Mouse (Mus musculus) cerebellum, adult 2 months (tissue): ENCODE data around the gene Imp3.

Source experiments
- CTCF ChIP-seq: fragments of 200-500 bp; IDR thresholded peaks from 2 replicates; pipeline ENCODE4 v1.5.1; 2011; ENCODE audit warnings: low read depth, mild to moderate bottlenecking, control low read depth, low read length, moderate library complexity, borderline replicate concordance; ENCODE audit not compliant: insufficient read depth
- POLR2A ChIP-seq: fragments of 200-500 bp; IDR thresholded peaks from 2 replicates; pipeline ENCODE4 v1.6.1; 2011; ENCODE audit warnings: low read length, control low read depth, borderline replicate concordance; ENCODE audit not compliant: insufficient read depth

DNA sequence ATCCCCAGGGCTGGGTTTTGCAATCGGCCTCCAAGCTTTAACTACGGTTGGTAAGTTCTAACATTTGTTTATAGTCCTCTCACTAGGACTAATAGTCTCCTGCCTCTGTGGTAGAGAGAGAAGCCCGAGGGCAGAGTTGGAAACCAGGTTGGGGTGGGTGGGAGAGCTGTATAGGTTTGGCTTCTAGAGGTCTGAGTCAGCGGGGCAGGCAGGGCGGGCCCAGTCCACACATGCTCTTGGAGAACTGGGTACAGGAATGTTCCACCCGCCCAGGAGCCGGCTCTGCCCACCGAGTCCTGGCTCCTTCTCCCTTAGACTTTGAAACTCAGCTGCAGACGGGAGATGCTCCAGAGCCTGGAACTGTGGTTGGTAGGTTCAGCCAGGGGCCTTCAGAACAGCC, 23.3 kb upstream of the Imp3 start:
- TF ChIP-seq POLR2A = no peak
- no peak for TF ChIP-seq CTCF
